Mouse (Mus musculus) megakaryocyte-erythroid progenitor cell, adult 5-6 weeks (primary cell): ENCODE results near the gene Catsperd. TPM values are rescaled to one million over a fixed set of nuclear protein-coding genes. Genes with fewer than 3 reads are reported as not detected.
"Not testable (repeated sequence)": the region's sequence is repeated elsewhere in the genome, so short reads cannot be mapped to it uniquely, and the experiment has no call there.

Experiments
- ATAC-seq: replicated peaks from 2 replicates; pipeline ENCODE4 v1.8.0; 2016; ENCODE audit warnings: mild to moderate bottlenecking, inconsistent platforms; ENCODE audit not compliant: severe bottlenecking, poor library complexity, low FRiP score, low TSS enrichment
- total RNA-seq, 2 experiments: library from RNA; stranded (forward) in 1 of 2; stranded (reverse) in 1 of 2; fragments of 200-1000, 215-1000 nt in 1 of 2; fragments of >200 nt in 1 of 2; fragmentation: Nextera tagmentation in 1 of 2; gene quantifications; 2 replicates each; pipeline ENCODE4 v1.2.3; 2014 to 2017

Catsperd gene
- total RNA-seq, 2 experiments from 2014 or later: 0.38 TPM; not detected in 1

GRCm38 (mm10) chr17:56611861-56612564 lies 15.9 kb upstream of the Catsperd start:
- peak; percentile 22; the same call in 1 of the 2 replicates for ATAC-seq

GRCm38 (mm10) chr17:56612565-56612939 lies 15.4 kb upstream of the Catsperd start:
- ATAC-seq: not testable (repeated sequence)

- peak; percentile 39 for ATAC-seq
These were observed 14.6 kb upstream of the Catsperd start, which contains the start of gene Rpl36 for GRCm38 (mm10) chr17:56613236-56613844. Rpl36 (plus strand) TSS chr17:56613416.

- not testable (repeated sequence) for ATAC-seq
These were observed 14.1 kb upstream of the Catsperd start for GRCm38 (mm10) chr17:56613893-56614292.

GRCm38 (mm10) chr17:56614391-56615135 lies 13.4 kb upstream of the Catsperd start:
- no peak for ATAC-seq

- ATAC-seq: no peak
These were observed 12.7 kb upstream of the Catsperd start for GRCm38 (mm10) chr17:56615136-56615784.

- no peak for ATAC-seq
These were observed 12.2 kb upstream of the Catsperd start for GRCm38 (mm10) chr17:56615792-56616191.

GRCm38 (mm10) chr17:56616725-56617124 lies 11.2 kb upstream of the Catsperd start:
- ATAC-seq: no peak

- ATAC-seq: no peak
These were observed 10.3 kb upstream of the Catsperd start for GRCm38 (mm10) chr17:56617628-56618027.

- ATAC-seq: peak; percentile 28; the same call in 1 of the 2 replicates
These were observed 2.4 kb upstream of the Catsperd start for GRCm38 (mm10) chr17:56625495-56625894.

- ATAC-seq: no peak
These were observed 1.7 kb upstream of the Catsperd start for GRCm38 (mm10) chr17:56626260-56626659.

GRCm38 (mm10) chr17:56626754-56627470 lies 1.0 kb upstream of the Catsperd start, which contains the start of gene Lonp1:
Lonp1 (minus strand) TSS chr17:56626887.
- peak; percentile 87 for ATAC-seq

- ATAC-seq: not testable (repeated sequence)
These were observed 2.1 kb downstream of the Catsperd start for GRCm38 (mm10) chr17:56629800-56630781.

GRCm38 (mm10) chr17:56631807-56632206 lies 3.9 kb downstream of the Catsperd start:
- no peak for ATAC-seq

GRCm38 (mm10) chr17:56634023-56634422 lies 6.1 kb downstream of the Catsperd start:
- ATAC-seq: no peak

GRCm38 (mm10) chr17:56643237-56643636 lies 15.3 kb downstream of the Catsperd start:
- no peak for ATAC-seq

GRCm38 (mm10) chr17:56647546-56647945 lies 19.6 kb downstream of the Catsperd start:
- no peak for ATAC-seq

- peak; percentile 57 for ATAC-seq
These were observed 23.9 kb downstream of the Catsperd start for GRCm38 (mm10) chr17:56651801-56652200.
